Mouse (Mus musculus) liver, postnatal 0 days (tissue): ENCODE measurements around the gene Adnp.

Source experiments
- CTCF ChIP-seq: sonication (generic); IDR thresholded peaks from 2 replicates; pipeline ENCODE4 v1.5.1; 2016; ENCODE audit warnings: antibody characterized with exemption, low read depth
- EP300 ChIP-seq: IDR thresholded peaks from 2 replicates; pipeline ENCODE4 v1.6.1; 2016; ENCODE audit warnings: antibody characterized with exemption, low read depth, mild to moderate bottlenecking

DNA sequence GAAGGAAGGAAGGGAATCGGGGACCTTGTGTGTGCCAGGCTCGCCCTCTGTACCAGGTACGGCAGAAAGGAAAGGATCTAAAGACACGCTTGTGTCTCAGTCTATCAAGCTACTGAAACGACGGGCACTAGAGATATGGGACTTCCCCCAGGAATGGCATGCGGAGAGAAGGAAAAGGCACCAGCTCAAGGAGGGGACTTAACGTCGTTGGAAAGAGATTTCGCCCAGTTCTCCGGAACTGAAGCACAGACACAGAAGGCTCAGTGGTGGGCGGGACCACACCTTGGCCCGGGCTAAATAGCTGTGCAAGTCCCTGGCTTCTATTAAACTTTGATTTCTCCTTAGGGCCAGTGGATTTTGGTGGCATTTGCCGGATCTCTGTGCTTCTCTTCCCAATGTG lies 44.9 kb downstream of the Adnp start:
- TF ChIP-seq EP300 (no peak), CTCF (no peak)
